Mouse (Mus musculus) adrenal gland, adult 2 months (tissue): ENCODE data around the gene Psmb10. TPM values are rescaled to one million over a fixed set of nuclear protein-coding genes. Genes with fewer than 3 reads are reported as not detected.
A peak's percentile ranks its signal among the peaks of the same experiment; 100 is the strongest.
"Not testable (repeated sequence)": the region's sequence is repeated elsewhere in the genome, so short reads cannot be mapped to it uniquely, and the experiment has no call there.

Source experiments
- DNase-seq: peaks from one replicate; pipeline ENCODE4 v3.0.0; 2021
- long read RNA-seq: library from polyadenylated mRNA; stranded (forward); transcript quantifications from one replicate; pipeline ENCODE4 v2.0.0, GENCODE M21; 2021
- polyA plus RNA-seq: library from polyadenylated mRNA; depleted of rRNA; stranded (reverse); fragments of >200 nt; gene quantifications from 2 replicates; pipeline ENCODE4 v1.2.3, GENCODE M21; 2012; rRNA removed
- total RNA-seq, 2 experiments: library from RNA; stranded (reverse); gene quantifications; 2 replicates each; pipeline ENCODE4 v1.2.3; 2021

The Psmb10 gene
- total RNA-seq (10 to 100 TPM; 77.0 to 79.0 TPM), polyA plus RNA-seq (156 and 174 TPM in 2 replicates)
- long read RNA-seq, transcript Psmb10-201 (8 exons, 1,311 nt) = major isoform, 25 of 33 reads
- long read RNA-seq, partial matches to known transcripts = 5 of 33 reads
- long read RNA-seq, other reads (novel, unspliced or antisense) = 1 of 33 reads

- peak; percentile 75 for DNase-seq
Measured at GRCm38 (mm10) chr8:105938306-105938669, at the start of gene Psmb10. Psmb10 (minus strand) TSS chr8:105938444.

- DNase-seq = not testable (repeated sequence)
Measured at GRCm38 (mm10) chr8:105983406-105983805, 45.2 kb upstream of the Psmb10 start.

DNA sequence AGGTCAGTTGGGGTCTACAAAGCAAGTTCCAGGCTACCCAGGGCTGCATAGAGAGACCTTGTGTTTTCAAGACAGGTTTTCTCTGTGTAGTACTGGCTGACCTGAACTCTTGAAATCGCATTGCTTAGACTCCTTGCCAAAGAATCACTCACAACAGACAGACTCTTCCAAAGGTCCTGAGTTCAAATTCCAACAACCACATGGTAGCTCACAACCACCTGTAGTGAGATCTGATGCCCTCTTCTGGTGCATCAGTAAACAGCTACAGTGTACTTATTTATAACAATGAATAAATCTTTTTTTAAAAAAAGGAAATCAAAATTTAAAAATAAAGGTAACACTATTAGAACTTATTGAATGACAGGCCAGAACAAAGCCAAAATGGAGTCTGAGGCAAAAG lies 42.9 kb upstream of the Psmb10 start:
- no peak for DNase-seq

- DNase-seq = no peak
Measured at GRCm38 (mm10) chr8:105979325-105979724, 41.1 kb upstream of the Psmb10 start, which contains the start of gene Dpep3. Dpep3 (minus strand) TSS chr8:105979429.

DNA sequence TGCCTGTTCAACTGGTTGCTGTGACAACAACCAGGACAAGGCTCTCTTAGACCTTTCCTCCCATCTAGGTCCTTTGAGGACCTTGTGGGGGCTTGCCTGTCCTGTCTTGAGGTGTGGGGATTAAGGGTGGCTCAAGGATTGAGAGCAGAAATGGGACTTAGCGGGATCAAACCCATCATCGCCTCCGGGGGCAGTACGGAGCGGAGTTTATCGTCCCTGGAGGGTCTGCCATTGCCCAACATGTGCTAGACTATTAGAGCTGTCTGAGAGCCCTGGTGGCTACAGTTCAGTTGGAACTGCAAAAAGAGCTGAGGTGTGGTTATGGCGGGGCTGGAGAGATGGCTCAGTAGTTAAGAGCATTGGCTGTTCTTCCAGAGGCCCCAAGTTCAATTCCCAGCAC lies 37.1 kb upstream of the Psmb10 start:
- no peak for DNase-seq

DNA sequence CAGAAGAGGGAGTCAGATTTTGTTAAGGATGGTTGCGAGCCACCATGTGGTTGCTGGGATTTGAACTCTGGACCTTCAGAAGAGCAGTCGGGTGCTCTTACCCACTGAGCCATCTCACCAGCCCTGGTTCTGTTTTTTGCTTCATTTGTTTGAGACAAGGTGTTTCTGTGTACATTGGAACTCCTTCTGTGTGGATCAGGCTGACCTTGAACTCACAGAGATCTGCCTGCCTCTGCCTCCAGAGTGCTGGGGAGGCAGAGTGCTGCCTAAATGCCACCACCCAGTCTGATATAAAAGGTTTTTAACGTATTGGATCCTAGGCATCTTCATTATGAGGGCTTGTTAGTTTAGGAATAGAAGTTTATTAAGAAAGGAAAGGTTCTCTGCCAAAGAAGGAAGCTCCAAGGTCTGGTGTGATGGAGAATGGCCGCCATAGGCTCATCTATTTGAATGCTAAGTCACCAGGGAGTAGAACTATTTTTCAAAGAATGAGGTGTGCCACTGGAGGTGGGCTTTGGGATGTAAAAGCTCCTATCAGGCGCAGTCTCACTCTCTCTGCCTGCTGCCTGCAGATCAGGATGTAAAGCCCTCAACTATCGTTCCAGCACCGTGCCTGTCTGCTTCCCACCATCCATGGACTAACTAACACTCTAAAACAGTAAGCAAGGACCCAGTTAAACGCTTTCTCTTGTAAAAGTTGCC lies 32.9 kb upstream of the Psmb10 start:
- DNase-seq = no peak

DNA sequence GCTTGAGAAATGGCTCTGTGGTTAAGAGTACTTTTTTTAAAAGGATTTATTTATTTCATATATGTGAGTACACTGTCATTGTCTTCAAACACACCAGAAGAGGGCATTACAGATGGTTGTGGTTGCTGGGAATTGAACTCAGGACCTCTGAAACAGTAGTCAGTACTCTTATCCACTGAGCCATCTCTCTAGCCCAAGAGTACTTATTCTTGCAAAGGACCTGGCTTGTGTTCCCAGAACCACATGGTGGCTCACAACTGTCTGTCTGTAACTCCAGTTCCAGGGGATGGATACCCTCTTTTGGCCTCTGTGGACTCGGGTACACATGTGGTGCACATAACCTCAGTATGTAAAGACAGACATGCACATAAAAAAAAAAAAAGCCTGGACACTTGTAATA lies 31.1 kb upstream of the Psmb10 start:
- DNase-seq = no peak

- DNase-seq = no peak
Measured at GRCm38 (mm10) chr8:105966692-105967311, 28.6 kb upstream of the Psmb10 start.

DNA sequence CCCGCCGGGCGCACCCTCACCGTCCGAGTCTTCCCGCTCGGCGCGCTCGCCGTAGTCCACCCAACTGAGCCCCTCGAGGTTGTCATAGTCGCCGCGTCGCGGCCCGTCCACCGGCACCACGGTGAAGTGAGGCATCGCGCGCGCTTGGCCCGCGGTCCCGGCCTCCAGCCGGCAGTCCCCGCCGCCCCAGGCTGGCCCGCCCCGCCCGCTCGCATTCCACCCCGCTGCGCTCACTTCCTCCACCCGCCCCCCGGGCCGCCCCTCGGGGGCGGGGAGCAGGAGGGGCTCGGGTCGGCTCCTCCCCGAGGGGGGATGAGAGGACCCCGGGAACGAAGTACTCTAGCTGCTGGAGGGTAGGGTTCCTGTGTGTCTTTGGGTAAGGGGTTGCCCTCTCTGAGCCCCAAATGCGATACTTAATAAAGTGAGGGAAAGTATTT lies 27.7 kb upstream of the Psmb10 start, which contains the start of gene Slc12a4:
Gene Slc12a4, minus strand, starts transcription at position 193 of the 437 bp plus-strand sequence.
- DNase-seq = peak; percentile 92

- DNase-seq = peak; percentile 81
Measured at GRCm38 (mm10) chr8:105965266-105965904, 27.1 kb upstream of the Psmb10 start.

- no peak for DNase-seq
Measured at GRCm38 (mm10) chr8:105964506-105965265, 26.4 kb upstream of the Psmb10 start.

- DNase-seq = no peak
Measured at GRCm38 (mm10) chr8:105961536-105961935, 23.3 kb upstream of the Psmb10 start.

GRCm38 (mm10) chr8:105961101-105961500 lies 22.9 kb upstream of the Psmb10 start:
- DNase-seq = no peak

DNA sequence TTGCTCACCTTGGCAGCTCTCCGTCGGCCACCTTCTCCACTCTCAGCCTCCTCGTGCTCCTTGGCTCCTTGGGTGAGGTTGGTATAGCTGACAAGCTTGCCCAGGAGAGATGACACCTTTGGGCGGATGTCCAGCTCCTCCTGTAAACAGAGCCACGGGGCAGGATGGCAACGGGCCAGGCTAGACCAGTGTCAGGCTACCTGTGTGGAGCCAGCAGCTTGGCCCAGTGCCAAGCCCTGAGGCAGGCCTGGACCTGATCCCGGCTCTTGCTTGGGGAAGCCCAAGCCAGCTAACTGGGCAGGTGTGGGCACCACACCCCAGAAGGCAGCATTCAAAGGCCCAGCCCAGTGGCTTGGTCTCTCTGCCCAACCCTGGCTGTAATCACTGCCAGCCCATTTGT lies 21.1 kb upstream of the Psmb10 start:
- peak; percentile 28 for DNase-seq

DNA sequence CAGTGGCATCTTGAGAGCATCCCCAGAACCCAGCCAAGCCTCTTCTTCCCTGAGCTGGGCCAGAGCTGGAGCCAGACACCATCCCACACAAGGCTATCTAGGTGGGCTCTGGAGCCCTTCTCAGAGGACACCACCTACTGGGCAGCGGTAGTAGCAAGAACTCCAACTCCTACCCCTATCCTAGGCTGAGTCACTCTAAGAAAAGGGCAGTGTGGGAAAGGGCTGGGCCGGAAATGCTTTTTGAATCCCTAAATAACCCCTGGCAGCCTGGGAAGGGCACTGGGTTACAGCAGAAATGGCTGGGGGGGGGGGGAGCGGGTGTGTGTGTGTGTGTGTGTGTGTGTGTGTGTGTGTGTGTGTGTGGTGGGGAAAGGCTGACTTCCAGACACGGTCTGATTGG lies 19.6 kb upstream of the Psmb10 start:
- DNase-seq = peak; percentile 76

GRCm38 (mm10) chr8:105956556-105956955 lies 18.3 kb upstream of the Psmb10 start:
- DNase-seq = no peak

- DNase-seq = no peak
Measured at GRCm38 (mm10) chr8:105951057-105951659, 12.9 kb upstream of the Psmb10 start.

- DNase-seq = peak; percentile 48
Measured at GRCm38 (mm10) chr8:105949350-105949749, 11.1 kb upstream of the Psmb10 start.

GRCm38 (mm10) chr8:105943321-105943739 lies 5.1 kb upstream of the Psmb10 start, which contains the start of gene Lcat:
Lcat (minus strand) TSS chr8:105943382.
- DNase-seq = peak; percentile 37

DNA sequence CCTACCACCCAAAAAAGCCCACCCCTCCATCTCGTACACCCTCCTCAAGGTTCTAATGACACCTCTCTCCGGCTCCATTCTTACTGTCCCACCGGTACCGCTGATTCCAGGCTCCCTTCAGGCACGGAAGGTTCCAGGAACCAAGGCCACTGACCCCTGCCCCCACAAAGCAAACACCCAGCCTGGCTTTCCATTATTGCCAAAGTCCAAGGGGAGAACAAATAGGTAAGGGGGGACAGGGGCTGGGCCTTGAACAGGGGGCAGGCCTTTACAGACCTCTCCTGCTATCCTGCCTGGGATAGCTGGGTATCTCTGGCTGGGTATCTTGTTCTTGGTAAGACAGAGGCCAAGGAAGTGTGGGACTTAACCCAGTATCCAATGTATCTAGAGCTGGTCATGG lies 4.3 kb upstream of the Psmb10 start:
- no peak for DNase-seq

DNA sequence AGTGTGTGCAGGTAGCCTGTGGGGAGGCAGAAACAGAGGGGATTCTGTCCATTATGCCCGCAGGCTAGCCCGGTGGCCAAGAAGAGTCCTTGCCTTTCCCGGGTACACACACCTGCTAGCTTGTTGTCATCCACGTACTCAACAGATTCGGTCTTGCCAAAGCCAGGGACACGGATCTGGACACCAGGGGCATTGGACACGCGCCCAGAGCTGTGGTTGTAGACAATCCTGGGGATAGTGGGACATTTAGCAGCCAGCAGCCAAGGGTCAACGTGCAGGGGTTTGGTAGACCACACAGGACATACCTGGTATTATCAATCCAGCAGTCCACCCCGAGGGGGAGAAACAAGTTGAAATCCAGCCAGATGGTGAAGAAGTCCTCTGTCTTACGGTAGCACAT lies 3.8 kb upstream of the Psmb10 start:
- no peak for DNase-seq
